Mouse (Mus musculus): ENCODE measurements around the gene Reck.

- TF ChIP-seq CTCF (IDR thresholded peaks at IDR 0.05; ENCODE audit: control insufficient read depth, insufficient read depth, insufficient replicate concordance, low read depth, low read length) (no peak), POLR2A (IDR thresholded peaks at IDR 0.05; ENCODE audit: control insufficient read depth, low read depth, low read length) (no peak)
Measured at GRCm38 (mm10) chr4:43972137-43972591, 96.8 kb downstream of the Reck start.

Measured in testis, adult 2 months (tissue).